Mouse (Mus musculus): ENCODE results near the gene AI597479.
A peak's percentile ranks its signal among the peaks of the same experiment; 100 is the strongest.

Gene AI597479

DNA sequence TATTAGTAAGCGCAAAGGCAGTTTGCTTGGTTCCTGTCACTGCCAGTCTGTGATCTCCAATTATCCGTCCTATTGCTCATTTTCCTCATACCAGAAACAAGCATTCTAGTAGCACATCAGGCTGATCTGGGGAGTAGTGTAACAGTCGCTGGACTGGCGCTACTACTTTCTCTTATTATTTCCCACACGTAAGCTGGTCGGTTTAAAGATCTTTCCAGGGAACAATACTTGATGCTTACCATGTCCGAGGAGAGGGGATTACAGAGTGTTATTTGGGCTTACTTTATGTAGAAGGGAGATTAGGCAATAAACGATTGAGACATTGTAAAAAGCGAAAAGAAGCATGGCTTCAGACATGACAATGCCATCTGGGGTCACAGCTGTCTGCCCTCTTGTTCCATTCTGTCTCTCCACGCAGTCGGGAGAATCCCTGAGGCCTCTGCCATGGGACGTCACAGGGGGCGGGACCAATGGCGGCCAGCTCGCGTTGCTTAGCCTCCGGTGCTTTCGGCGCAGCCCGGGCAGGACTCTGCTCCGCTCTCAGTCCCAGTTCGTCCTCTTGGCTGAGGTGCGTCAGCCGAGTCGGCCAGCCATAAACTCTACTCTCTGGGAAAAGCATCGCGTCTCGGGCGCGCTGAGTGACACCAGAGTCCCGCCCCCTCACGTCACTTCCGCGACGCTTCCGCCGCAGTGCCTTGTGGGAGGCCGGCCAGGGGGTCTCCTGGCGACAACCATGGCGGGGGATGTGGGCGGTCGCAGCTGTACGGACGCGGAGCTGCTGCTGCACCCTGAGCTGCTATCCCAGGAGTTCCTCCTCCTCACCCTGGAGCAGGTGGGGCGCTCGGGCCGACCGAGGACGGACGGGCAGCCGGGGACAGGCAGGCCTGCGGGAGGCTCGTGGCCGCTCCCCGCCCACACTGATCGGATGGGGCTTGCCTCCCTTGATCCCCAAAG, at the start of gene AI597479, which contains the start of gene Tgfbrap1:
AI597479 (plus strand) TSS at position 680 of the 954 bp plus-strand sequence.
Tgfbrap1 (minus strand) TSS at position 607 of the 954 bp plus-strand sequence.
- DNase-seq, result peak; percentile 92

DNA sequence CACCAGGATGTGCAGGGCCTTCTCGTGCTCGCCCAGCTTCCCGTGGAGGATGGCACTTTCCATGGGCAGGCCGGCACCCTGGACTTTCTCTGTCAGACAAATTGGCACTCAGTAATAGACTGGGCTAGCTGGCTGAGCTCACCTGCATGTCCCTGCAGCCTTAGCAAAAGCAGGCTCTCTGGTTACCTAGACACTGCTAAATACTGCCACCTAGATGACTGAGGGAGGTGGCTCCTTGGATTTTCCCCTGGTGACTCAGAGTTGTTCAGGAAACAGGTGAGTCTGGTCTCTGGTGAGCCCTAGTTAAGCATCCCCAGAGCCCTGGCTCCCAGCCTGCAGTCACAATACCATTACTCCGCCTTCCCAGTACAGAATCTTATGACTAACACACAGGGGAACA, 46.6 kb upstream of the AI597479 start:
- no peak for DNase-seq

DNA sequence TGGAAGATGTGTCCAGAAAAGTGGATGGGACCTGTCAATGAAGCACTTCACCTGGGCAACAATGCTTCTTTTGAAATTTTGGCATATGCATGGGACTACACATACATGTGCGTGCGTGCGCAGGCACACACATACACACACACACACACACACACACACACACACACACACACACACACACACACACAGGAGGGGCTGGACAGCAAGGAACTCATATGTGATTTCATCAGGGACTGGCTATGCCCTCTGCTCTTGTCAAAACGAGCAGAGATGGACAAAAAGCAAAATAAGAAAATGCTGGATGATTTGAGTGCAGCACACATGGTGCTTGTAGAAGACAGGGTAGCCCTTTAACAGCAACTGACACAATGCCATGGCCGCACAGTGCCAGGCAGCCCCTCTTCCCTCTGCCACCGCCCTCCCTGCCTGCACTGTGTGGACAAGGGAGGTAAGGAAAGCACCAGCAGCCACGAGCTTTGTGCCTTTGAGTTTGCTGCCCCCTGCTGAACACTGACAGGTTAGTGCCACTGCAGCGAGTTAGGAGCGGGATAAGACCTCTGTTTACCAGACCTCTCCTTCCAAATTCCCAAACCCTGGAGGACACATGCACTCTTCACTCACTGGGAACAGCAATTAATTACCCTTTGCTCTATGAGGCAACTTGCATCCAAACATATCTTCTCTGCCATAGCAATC, 32.7 kb upstream of the AI597479 start:
- peak; percentile 39 for DNase-seq

DNA sequence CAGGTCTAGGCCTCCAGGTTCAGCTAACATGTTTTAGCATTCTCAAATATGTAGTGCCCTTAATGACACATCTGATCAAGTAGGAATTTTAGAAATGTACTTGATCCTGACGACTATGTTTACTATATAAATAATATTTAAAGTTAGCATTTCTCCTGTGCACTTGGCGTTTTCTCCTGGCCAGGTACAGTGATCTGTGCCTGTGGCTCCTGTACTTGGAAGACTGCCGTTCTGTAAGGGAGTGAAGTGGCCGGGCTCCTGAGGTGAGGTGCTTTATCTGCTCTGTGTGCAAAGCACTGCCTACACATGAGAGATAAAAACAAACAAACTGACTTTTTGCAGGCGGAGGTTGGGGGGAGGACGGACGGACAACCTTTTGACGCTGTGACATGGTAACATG, 31.9 kb upstream of the AI597479 start:
- no peak for DNase-seq

DNA sequence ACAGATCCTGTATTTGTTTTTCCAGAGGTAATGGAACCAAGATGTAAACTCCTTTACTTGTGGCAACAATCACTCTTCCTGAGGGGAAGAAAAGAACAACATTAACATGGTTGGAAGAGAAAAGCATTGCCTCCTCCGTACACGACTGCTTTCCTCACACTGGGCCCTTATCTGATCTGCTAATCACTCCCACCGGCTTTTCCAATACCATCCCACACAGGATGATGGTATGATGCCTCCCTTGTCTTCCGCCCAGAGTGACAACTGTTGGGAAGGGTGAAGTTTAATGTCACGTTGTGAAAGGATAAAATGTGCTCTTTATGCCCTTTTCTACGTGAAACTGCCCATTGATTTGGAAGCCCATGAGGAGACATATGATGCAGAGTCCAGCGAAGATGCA, 31.0 kb upstream of the AI597479 start:
- no peak for DNase-seq

DNA sequence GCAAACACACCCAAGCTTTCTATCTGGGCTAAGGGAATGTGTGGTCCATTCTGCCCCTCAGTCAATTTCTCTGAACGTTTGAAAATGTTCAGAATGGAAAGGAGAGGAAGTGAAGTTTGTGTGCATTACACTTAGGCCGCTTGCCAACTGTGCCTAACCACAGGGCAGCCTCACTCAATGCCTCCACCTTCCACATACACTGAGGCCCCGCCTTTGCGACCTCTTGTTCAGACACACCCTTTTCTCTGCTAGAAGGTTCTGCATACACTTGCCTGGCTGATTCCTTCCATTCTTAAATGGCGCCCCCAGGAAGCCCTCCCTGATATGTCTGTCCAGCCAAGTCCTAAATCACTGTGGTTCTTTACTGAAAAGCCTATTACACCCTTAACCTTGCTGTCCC, 27.8 kb upstream of the AI597479 start:
- DNase-seq, result no peak

DNA sequence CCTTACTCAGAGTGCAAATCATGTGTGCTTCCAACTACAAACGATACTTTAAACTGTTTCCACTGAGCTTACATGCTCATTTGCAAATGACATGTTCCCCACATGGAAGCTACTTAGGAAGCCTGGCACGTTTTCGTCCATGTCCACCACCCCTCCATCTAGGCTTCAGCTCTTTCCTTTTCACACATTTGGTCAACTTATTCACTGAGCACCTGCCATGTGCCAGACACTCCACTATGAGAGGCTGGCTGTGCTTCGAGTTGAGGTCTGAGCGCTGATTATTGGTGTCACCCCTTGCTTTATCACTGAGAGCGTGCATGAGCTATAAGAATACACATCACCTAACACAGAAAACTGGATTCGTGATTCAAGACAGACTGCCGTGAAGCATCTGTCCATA, 26.5 kb upstream of the AI597479 start:
- DNase-seq, result no peak

DNA sequence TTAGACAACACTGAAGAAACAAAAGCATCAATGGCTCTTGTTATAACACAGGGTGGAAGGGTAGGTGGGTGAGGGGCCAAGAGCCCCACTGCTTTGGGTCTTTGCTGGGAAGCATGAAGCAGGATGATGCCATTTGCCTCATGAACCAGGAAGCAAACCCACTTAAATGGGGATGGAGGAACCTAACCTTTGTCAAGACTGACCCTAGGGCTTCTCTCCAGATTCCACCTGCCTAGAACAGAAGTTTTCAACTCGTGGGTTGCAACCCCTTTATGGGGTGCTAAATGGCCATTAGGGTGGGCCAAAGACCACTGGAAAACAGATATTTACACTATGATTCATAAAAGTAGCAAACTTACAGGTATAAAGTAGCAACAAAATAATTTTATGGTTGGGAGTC, 25.9 kb upstream of the AI597479 start:
- DNase-seq, result no peak

DNA sequence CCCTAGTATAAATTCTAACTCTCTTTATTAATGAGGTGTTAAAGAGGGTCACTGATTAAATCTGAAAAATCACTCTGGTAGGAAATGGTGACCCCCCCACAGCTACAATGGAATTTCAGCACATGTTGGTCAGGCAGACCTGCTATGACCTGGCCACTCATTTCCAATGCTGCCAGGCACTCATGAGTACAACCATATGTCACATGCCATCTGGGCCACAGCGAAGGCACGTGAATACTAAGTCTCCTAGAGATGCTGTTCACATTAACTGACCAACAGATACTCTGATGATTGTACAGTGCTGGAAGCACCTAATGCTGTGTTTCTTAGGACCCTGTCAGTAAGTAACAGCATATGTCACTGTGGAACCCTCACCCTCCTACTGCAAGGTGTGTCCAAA, 23.7 kb upstream of the AI597479 start:
- DNase-seq, result no peak

DNA sequence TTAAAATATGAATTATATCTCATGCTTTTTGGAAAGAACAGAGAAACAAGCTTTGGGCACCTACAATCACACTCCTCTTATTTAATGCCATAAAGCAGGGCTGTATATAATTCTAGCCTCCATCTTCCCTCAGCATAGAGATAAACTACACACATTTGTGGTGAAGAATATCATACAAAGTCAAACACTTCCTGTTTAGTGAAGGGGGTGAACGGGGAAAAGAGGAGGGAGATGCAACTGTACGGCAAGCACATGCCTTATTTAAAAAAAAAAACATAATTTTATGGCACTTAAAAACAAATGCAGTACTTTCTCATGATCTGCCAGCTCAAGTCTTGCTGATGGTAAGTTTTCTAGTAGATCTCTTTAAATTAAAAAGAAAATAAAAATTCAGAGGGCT, 20.4 kb upstream of the AI597479 start:
- DNase-seq, result no peak

DNA sequence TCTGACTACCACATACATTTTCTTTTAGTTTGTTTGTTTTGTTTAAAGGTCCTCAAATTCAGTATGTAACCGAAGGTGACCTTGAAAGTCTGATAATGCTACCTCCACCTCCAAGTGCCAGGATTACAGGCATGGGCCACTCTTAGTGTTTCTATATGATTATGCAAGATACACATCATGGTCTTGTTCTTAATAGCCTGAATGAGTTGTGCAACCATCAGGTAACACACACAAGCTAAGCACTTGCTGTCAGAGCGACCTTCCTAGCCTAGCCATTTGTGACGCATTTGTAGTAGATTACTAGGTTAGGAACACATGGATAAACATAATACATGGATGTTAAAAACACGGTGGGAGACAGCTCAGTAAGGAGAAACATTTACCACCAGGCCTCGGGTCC, 15.6 kb upstream of the AI597479 start:
- no peak for DNase-seq

DNA sequence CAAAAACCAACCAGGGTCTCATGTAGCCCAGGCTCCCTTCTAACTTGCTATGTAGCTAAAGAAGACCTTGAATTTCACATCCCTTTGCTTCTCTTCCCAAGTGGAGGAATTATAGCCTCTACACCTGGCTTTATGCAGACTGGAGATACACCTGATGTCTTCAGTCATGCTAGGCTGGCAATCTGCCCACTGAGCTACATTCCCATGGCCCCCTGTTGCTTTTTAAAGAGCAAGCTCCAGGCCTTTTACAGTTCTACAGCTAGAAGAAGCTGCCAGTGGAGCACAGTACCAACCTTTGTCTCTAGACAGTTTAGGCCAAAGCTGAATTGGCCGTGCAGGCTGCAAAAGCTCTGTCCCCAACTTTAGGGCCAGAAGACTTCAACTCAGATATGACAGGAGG, 8.1 kb upstream of the AI597479 start:
- no peak for DNase-seq

DNA sequence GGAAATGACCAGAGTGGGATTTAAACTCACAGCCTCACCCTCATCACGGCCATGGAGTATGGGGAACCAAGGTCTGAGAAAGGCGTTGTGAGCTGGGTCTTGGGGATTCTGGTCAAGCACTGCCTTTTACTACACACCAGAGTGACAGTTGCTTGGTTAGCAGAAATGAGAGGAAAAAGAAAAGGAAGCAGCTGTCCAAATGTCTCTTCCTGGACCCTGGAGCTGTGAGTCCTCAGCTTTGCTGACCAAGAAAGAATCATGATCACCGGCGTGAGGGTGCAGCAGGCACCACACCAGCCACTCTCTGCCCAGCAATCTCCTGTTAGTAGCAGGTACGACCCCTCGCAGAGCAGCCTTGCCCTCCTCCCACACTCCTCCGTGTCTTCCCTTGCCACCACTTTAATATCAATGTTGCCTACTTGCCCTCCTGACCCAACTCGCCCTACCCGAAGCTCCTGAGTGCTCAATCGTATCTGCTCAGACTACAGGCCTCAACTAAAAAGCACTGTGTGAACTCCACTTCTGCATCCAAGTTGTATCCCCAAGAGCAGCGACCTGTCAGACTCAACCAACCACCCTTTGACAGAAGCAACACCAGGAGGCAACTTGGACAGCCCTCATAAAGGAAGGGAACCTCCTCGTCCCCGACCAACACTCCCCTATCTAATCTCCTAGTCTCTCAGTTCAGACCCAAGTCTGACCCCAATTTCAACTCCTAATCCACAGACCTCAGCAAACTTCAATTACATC, 7.0 kb upstream of the AI597479 start:
- DNase-seq, result no peak

DNA sequence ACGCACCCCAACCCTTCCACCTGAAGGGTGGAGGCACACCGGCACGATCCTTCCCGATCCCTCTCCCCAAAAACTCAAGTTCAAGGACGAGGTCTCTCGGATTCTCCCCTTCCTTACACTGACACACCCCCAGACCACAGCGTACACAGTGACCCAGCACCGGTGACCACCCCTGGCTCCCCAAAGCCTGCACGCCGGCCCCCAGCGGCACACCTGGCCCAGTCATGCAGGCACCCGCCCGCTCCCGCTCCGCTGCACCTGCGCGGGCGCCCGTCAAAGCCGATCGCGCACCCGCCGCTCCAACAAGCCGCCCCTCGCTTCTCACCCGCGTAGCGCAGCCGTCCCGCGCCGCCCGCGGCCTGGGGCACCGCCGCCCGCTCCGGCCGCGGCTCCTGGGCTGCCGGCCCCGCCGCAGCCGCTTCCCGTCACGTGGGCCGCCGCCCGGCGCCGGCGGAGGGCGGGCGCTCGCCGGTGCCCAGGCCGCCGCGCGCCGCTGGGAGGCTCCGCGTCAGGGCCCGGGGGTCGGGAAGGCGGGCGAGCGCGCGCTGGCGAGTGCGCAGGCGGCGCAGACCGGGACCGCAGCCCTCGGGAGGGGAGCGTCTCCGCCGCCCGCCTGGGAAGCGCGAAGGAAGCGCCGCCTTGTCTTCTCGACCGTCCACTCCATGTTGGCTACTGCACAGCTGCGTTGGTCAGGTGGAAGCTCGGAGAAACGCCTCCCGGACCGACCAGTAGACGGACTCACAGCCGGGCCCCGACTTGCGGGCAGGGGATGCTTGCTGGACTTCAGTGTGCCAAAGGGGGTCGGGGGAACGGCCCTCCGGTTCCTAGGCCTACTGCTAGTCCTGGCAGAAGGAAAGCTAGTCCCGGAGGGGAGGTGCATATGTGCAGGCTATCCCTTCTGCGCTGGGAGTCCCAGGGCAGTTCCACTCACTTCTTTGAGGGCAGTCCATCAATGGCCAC, 6.2 kb upstream of the AI597479 start:
- DNase-seq, result peak; percentile 65

DNA sequence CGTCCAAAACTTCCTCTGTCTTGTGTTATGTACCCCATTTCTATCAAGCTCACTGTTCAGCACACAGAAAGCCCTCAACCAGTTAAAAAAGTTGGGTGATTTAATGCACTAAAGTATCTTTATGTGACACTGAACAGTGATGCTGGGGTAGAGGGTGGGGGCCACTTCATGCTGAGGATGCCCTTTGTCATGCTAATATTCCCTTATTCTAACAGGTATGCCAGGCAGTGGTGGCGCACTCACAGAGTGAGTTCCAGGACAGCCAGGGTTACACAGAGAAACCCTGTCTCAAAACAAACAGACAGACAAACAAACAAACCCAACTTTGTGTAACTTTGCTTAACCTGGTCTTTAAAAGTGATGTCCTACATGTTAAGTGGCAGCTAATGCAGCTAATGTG, 4.3 kb upstream of the AI597479 start:
- no peak for DNase-seq

DNA sequence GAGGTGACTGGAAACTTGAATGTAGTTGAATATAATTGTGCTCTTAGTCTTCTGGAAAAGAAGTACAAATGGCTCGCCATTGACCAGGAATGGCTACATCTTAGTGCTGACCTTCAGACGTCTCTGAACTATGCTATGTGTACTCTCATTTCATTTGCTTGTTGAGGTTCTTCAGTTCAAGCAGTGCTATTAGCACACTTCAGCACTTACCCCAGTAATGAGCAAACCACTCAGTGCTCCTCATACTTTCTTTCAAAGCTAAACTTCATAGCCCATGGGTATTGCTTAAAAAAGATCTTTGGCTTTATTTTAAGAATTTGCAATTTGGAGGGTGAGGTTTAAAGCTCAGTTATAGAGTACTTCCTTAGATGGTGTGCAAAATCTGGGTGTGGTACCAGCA, 10.2 kb downstream of the AI597479 start:
- DNase-seq, result no peak

DNA sequence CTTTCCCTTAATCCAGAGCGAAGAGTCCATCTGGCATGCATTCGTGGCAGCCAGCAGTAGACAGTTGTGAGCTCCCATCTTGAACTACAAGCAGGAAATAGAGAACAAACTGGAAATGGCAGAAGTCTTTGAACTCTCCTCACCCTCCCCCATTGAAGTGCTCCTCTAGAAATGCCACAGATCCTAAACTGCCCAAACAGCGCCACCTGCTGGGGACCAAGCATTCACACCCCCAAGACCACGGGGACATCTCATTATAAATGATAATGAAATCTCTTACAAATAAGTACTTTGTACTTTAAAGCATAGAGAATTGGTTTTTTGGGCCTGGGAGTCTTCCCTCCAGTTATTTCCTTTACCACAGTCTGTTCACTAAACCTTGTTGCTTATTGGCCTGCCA, 12.0 kb downstream of the AI597479 start:
- DNase-seq, result peak; percentile 68

DNA sequence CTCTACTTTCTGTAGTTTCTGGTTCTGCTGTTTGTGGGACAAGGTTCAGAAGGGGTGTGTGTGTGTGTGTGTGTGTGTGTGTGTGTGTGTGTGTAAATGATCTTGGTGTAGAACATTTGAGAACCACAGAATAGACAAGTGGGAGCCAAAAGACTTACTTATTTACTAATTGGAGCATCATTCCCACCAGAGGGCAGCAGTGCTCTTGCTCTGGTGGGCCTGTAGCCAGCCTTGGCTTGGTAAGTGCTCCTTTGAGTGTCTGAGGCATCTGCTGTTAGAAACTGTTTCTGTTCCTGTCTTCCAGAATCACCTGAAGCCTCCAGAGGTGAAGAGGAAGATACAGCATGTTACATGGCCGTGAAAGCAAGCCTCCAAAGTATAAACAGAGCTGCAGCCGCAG, 14.4 kb downstream of the AI597479 start:
- peak; percentile 44 for DNase-seq

DNA sequence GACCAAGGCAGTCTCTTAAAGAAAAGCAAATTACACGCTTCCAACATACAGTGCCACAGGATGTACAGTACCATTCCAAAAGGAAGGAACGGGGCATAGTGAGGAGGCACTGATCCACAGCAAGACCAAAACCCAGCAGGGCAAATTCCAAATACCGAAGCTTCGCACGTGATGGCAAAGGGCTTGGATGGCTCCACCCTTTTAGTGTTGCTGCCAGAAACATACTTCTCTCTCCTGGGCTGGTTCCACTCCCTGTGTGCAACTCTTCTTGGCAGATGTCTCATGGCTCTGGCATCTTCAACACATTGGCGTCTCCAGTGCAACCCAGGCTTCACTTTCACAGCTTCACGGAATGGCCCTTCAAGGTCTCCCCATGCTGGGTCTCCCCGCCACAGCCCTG, 18.9 kb downstream of the AI597479 start:
- DNase-seq, result no peak

DNA sequence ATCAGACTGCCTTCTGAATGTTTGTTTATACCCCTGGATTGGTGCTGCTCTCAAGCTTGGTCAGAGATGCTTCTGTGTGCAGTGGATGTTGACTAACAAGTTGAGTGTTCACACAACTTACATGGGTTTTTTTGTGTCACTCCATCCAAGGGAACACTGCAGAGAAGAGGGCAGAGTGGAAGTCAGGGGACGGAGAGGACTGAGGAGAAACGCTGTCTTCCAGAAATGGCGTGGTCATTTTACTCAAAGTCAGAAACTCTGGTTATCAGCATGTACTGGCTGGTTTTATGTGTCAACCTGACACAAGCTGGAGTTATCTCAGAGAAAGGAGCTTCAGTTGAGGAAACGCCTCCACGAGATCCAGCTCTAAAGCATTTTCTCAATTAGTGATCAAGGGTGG, 22.4 kb downstream of the AI597479 start:
- DNase-seq, result no peak

DNA sequence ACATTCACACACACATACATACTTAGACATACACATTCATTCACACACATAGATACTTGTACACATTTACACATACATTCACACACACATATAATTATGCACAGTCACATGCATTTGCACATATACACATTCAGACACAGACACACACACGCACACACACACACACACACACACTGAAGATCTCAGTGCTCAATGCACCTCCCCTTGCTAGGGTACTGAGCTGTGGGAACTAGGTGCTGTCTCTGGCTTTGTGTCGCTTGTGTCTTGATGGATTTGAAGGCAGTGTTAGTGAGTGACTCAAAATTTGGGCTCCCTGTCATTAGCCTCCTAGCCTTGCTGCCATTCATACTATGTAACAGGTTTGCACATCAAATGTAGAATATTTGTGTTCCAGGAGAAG, 24.1 kb downstream of the AI597479 start:
- no peak for DNase-seq

DNA sequence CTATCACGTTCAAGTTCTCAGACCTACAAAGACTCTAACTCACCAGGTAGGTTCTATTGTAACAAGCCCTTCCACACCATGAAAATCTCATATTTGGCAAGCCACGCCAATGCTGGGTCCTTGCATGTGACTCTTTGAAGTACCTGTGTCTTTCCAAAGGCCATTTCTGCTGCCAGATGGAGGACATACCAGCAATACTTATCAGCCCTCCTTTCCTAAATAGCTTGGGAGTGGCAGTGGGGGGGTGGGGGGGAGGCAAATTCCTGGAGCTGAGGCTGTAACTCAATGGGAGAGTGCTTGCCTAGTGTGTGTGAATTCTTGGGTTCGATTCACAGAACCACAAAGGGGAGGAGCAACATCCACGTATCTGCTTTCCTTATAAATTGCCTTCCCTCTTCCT, 26.2 kb downstream of the AI597479 start:
- DNase-seq, result no peak

Measured in thymus, postnatal 25 days (tissue).